Mouse (Mus musculus) pancreas, adult 10 weeks (tissue): Measurements from ENCODE around the gene Olfr671. TPM values are rescaled to one million over a fixed set of nuclear protein-coding genes. Genes with fewer than 3 reads are reported as not detected.

ENCODE experiments used
- polyA plus RNA-seq: library from polyadenylated mRNA; stranded (reverse); fragments of 350-450 nt; fragmentation: Illumina TruSeq; extraction: RNeasy Lipid Tissue Mini Kit (QIAGEN cat#74804); gene quantifications from one replicate; pipeline ENCODE4 v1.2.3, GENCODE M21; 2015; ENCODE audit warnings: low read depth, low replicate concordance; ENCODE audit not compliant: insufficient read depth

Olfr671 gene
- not detected for polyA plus RNA-seq

DNA sequence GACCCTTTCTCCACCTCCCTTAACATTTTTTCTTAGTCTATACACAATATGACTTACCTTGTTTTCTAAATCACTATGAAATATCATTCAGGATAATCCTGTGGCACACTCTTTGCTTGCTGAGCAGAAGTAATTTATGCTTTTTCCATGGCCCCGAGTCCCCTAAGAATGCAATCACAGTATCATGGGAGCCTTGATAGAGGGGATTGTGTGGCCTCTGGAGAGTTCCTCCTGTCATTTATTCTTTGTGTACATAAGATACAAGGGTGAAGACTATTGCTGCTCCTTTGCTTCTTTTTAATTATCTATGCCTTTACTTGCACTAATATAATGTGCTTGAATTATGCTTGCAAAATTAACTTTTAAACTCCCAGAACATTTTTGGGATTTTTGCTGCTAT is at the start of gene Olfr671:
Gene Olfr671 (minus strand): TSS at position 101 of the 400 bp plus-strand sequence.

DNA sequence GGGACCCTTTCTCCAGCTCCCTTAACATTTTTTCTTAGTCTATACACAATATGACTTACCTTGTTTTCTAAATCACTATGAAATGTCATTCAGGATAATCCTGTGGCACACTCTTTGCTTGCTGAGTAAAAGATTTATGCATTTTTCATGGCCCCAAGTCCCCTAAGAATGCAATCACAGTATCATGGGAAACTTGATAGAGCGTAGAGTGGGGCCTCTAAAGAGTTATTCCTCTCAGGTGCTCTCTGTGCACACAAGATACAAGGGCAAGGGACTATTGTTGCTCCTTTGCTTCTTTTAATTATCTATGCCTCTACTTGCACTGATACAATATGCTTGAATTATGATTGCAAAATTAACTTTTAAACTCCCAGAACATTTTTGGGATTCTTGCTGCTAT is 49.4 kb upstream of the Olfr671 start, which contains the start of gene Olfr675:
Gene Olfr675 (minus strand): TSS at position 101 of the 400 bp plus-strand sequence.

DNA sequence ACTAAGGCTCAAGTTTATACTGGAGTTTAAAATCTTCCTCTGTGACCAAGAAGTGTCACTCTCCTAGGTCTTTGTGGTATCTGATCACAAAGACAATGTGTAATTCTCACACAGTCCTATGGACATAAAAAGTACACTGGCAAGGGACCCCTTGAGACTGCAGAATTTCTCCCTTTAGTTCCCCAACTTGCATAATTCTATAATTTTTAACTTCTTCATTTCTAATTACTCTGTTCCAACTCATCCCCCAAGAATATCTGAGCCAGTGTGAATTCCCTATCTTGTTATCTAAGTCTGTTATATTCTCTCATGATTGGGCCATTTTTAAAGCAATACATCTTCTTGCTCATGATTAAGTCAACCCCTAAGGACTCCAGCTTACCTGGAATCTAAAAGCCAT is 23.0 kb upstream of the Olfr671 start, which contains the start of gene Olfr672:
Gene Olfr672 (minus strand): TSS at position 101 of the 400 bp plus-strand sequence.

DNA sequence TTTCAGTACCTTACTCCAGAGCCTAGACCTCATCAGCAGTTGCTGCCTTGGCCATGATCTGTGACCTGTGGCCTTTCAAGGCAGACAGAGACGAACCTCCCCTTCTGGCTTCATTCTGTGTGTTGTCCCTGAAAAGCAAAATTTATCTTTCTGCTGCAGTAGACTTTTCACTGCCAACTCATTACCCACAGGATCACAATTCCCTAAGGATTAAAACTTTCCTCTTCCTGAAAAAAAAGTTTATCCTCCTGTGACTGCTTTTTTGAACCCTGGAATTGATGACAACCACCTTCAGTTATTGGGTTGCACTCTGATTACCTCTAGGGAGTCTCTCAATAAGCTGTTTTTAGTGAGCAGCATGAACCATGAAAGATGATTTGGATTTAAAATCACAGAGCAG is 16.4 kb downstream of the Olfr671 start, which contains the start of gene Olfr670:
Gene Olfr670 (minus strand): TSS at position 101 of the 400 bp plus-strand sequence.

DNA sequence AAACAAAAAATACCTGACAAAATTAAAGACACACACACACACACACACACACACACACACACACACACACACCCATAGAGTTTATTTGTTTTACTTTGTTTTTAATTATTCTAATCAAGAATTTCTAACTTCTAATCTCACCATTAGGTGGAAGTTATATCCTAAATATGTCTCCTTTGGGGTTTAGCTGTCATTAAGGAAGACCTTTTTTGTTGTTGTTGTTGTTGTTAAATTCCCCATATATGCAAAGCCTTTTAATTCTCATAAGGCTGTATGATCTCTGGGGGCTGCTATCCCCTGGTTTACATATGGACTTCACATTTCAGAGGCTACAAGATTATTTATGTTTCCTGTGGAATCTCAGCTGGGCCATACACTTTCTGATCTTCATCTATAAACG is 45.0 kb downstream of the Olfr671 start, which contains the start of gene Olfr669:
Gene Olfr669 (plus strand): TSS at position 301 of the 400 bp plus-strand sequence.

DNA sequence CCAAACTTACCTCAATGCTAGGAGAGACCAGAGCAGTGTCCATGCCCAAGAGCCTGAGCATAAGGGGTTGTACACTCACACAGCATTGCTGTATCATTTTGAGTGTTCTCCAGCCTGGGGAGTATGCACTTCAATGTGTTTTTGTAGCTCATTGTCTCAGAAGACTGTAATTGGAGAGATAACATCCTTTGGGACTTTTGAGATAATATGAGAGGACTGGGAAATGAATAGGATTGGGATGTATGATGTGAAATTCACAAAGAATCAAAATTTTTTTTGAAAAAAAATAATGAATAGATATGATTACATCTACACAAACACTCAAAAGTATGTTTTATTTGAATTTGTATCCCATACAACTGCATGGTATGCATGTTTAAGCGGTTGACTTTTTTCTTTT is 51.0 kb downstream of the Olfr671 start, which contains the start of gene Olfr668:
Gene Olfr668 (minus strand): TSS at position 101 of the 400 bp plus-strand sequence.

Other genes starting within 250 kb of the Olfr671 start
- not detected for gene Usp17le, start 201.7 kb downstream of the Olfr671 start, polyA plus RNA-seq
- not detected for gene Usp17lb, start 136.5 kb downstream of the Olfr671 start, polyA plus RNA-seq
- not detected for gene Usp17la, start 122.1 kb downstream of the Olfr671 start, polyA plus RNA-seq
- not detected for gene Olfr665, start 101.1 kb downstream of the Olfr671 start, polyA plus RNA-seq
- not detected for gene Olfr666, start 83.2 kb downstream of the Olfr671 start, polyA plus RNA-seq
- gene Olfr667, start 57.6 kb downstream of the Olfr671 start, polyA plus RNA-seq = not detected
- not detected for gene Olfr668, start 51.1 kb downstream of the Olfr671 start, polyA plus RNA-seq
- not detected for gene Olfr669, start 44.9 kb downstream of the Olfr671 start, polyA plus RNA-seq
- gene Olfr670, start 16.5 kb downstream of the Olfr671 start, polyA plus RNA-seq = not detected
- gene Olfr672, start 22.9 kb upstream of the Olfr671 start, polyA plus RNA-seq = not detected
- not detected for gene Olfr675, start 49.3 kb upstream of the Olfr671 start, polyA plus RNA-seq
- not detected for gene Olfr676, start 53.6 kb upstream of the Olfr671 start, polyA plus RNA-seq
- not detected for gene Olfr677, start 72.2 kb upstream of the Olfr671 start, polyA plus RNA-seq
- gene Olfr678, start 85.3 kb upstream of the Olfr671 start, polyA plus RNA-seq = not detected
- gene Olfr679, start 102.1 kb upstream of the Olfr671 start, polyA plus RNA-seq = not detected
- not detected for gene Olfr680-ps1, start 113.7 kb upstream of the Olfr671 start, polyA plus RNA-seq
- gene Olfr681, start 137.7 kb upstream of the Olfr671 start, polyA plus RNA-seq = not detected
- gene Olfr683, start 167.9 kb upstream of the Olfr671 start, polyA plus RNA-seq = not detected
- not detected for gene Olfr684, start 184.5 kb upstream of the Olfr671 start, polyA plus RNA-seq
- gene Olfr685, start 206.9 kb upstream of the Olfr671 start, polyA plus RNA-seq = not detected
- gene Olfr686, start 228.4 kb upstream of the Olfr671 start, polyA plus RNA-seq = not detected